In genomic region chr17:48976611-48977022, GRCm38 (mm10) we compare ENCODE assay signal across 9 mouse cellular contexts. TPM values are rescaled to one million over a fixed set of nuclear protein-coding genes. Genes with fewer than 3 reads are reported as not detected.
A peak's percentile ranks its signal among the peaks of the same experiment; 100 is the strongest.
DNase-seq lines count a peak whose midpoint lies in the region; ATAC-seq and TF ChIP-seq lines count a peak whose summit lies in the region.
"Had no signal": no experiment of that assay in that cellular context is flagged by ENCODE, and none has a peak within 500 bp of the region (broad histone marks: within the 10 kb centered on the region; RNA-seq: fewer than 3 reads in every experiment).

No protein-coding gene starts in this region.

- H3K9me3 ChIP-seq in embryonic facial prominence, embryonic 11.5 days (replicated peaks; ENCODE audit: control insufficient read depth, low read length), result no peaks in the 10 kb centered on the region
- H3K9me3 ChIP-seq in neural tube, embryonic 13.5 days, result no peaks in the 10 kb centered on the region

- H3K27me3 ChIP-seq in embryonic facial prominence, embryonic 11.5 days (ENCODE audit: control insufficient read depth, insufficient read depth, low read length), result no peaks in the 10 kb centered on the region
- H3K27me3 ChIP-seq in neural tube, embryonic 13.5 days, result no peaks in the 10 kb centered on the region

- WGBS in embryonic facial prominence, embryonic 11.5 days, result 24% methylated on average over 5 of the region's 5 CpGs
- 28% methylated on average over 5 of the region's 5 CpGs for WGBS in neural tube, embryonic 13.5 days

- ATAC-seq in embryonic facial prominence, embryonic 11.5 days (replicated peaks; ENCODE audit: insufficient number of reproducible peaks, low FRiP score, low TSS enrichment, low read depth), result peak; percentile 75; the same call in 1 of the 2 replicates
- peak; percentile 70 for ATAC-seq in neural tube, embryonic 13.5 days (ENCODE audit: low read depth)
- no peak for ATAC-seq in megakaryocyte-erythroid progenitor cell, adult 5-6 weeks (replicated peaks; ENCODE audit: low FRiP score, low TSS enrichment, poor library complexity, severe bottlenecking)
- no peak for ATAC-seq in granulocyte monocyte progenitor cell, adult 5-6 weeks (replicated peaks; ENCODE audit: poor library complexity, severe bottlenecking)

- no peak overlapping the region for H3K4me2 ChIP-seq in embryonic facial prominence, embryonic 11.5 days (ENCODE audit: low read depth, low read length)
- H3K4me2 ChIP-seq in neural tube, embryonic 13.5 days, result no peak overlapping the region

- no peak for TF ChIP-seq CTCF in left cerebral cortex, adult 2 months (IDR thresholded peaks at IDR 0.05)

- DNase-seq in embryonic facial prominence, embryonic 11.5 days (ENCODE audit: low spot score), result peak; percentile 61
- peak; percentile 54 to 63 for DNase-seq in frontal cortex, postnatal 14 days (ENCODE audit: low spot score in 2 of 2)
- DNase-seq in left cerebral cortex, adult 2 months (ENCODE audit: extremely low spot score in 1 of 2, low spot score in 2 of 2), result peak; percentile 65 to 66
- DNase-seq in adrenal gland, adult (ENCODE audit: inconsistent age in 2 of 2, low spot score in 1 of 2), result no peak
- no peak for DNase-seq in urinary bladder, postnatal 25 days (ENCODE audit: low spot score)
- DNase-seq: cerebellum, adult 11-12 months had no signal

- H3K36me3 ChIP-seq in embryonic facial prominence, embryonic 11.5 days (replicated peaks; ENCODE audit: control insufficient read depth, insufficient read depth, low read depth, low read length), result no peaks in the 10 kb centered on the region
- no peaks in the 10 kb centered on the region for H3K36me3 ChIP-seq in neural tube, embryonic 13.5 days

- H3K4me3 ChIP-seq in embryonic facial prominence, embryonic 11.5 days (ENCODE audit: low read depth, low read length), result no peak overlapping the region
- H3K4me3 ChIP-seq in left cerebral cortex, adult 2 months, result no peak overlapping the region
- H3K4me3 ChIP-seq in neural tube, embryonic 13.5 days, result no peak overlapping the region

- no peak overlapping the region for H3K27ac ChIP-seq in embryonic facial prominence, embryonic 11.5 days (replicated peaks; ENCODE audit: low read depth, low read length)
- peak overlapping the region; percentile 40; the same call in 1 of the 2 replicates for H3K27ac ChIP-seq in left cerebral cortex, adult 2 months
- H3K27ac ChIP-seq in neural tube, embryonic 13.5 days (replicated peaks), result peak overlapping the region; percentile 82

- no peak overlapping the region for H3K9ac ChIP-seq in embryonic facial prominence, embryonic 11.5 days (replicated peaks; ENCODE audit: low read length)
- H3K9ac ChIP-seq in neural tube, embryonic 13.5 days, result 0 out of 2 replicates have a peak overlapping the region, but pooled peaks have one; percentile 38

- intact Hi-C loops in left cerebral cortex, adult 2 months (cut with DNase I), result no loop called here

- no peaks in the 10 kb centered on the region; the same call in 1 of the 2 replicates for H3K4me1 ChIP-seq in embryonic facial prominence, embryonic 11.5 days (ENCODE audit: control insufficient read depth, insufficient read depth, low read length)
- H3K4me1 ChIP-seq in neural tube, embryonic 13.5 days (replicated peaks), result peaks cover 49% of the 10 kb centered on the region

RNA-seq across cellular contexts. Expression of gene Lrfn2, which starts 44.4 kb away (rescaled TPM):
- 0.18 and 0.33 TPM in 2 replicates for polyA plus RNA-seq in embryonic facial prominence, embryonic 11.5 days (2014; fragmentation: Nextera tagmentation; extraction: Ambion mirVana)
- 10 to 100 TPM; 36.9 to 38.9 TPM for total RNA-seq in left cerebral cortex, adult 2 months (2021)
- polyA plus RNA-seq in neural tube, embryonic 13.5 days (2015; fragmentation: Nextera tagmentation; extraction: Ambion mirVana), result 7.7 and 8.2 TPM in 2 replicates
- total RNA-seq in megakaryocyte-erythroid progenitor cell, adult 5-6 weeks (2014; fragmentation: Nextera tagmentation), result not detected in 2 replicates
- total RNA-seq in megakaryocyte-erythroid progenitor cell, adult 5-6 weeks (2017), result not detected in 2 replicates
- total RNA-seq in granulocyte monocyte progenitor cell, adult 5-6 weeks (2014; fragmentation: Nextera tagmentation), result not detected in 2 replicates
- not detected in 2 replicates for total RNA-seq in granulocyte monocyte progenitor cell, adult 5-6 weeks (2017)

Comparison
In these comparisons a context has a peak if more than half of its experiments do, and no peak if none do; other contexts are left out.
1. ATAC-seq: peak in embryonic facial prominence, embryonic 11.5 days (single experiment) and neural tube, embryonic 13.5 days (single experiment); none in megakaryocyte-erythroid progenitor cell, adult 5-6 weeks (single experiment) and granulocyte monocyte progenitor cell, adult 5-6 weeks (single experiment).
2. DNase-seq: peak in embryonic facial prominence, embryonic 11.5 days (single experiment), frontal cortex, postnatal 14 days (2 of 2) and left cerebral cortex, adult 2 months (2 of 2); none in adrenal gland, adult (0 of 2) and urinary bladder, postnatal 25 days (single experiment).
3. RNA of gene Lrfn2, which starts 44.4 kb away (total RNA-seq): 36.9 to 38.9 TPM in left cerebral cortex, adult 2 months; not detected in megakaryocyte-erythroid progenitor cell, adult 5-6 weeks and not detected in granulocyte monocyte progenitor cell, adult 5-6 weeks; every median in the first group is over 10 times any median in the second.